Mouse (Mus musculus): Measurements from ENCODE around the gene Myo15.

DNA sequence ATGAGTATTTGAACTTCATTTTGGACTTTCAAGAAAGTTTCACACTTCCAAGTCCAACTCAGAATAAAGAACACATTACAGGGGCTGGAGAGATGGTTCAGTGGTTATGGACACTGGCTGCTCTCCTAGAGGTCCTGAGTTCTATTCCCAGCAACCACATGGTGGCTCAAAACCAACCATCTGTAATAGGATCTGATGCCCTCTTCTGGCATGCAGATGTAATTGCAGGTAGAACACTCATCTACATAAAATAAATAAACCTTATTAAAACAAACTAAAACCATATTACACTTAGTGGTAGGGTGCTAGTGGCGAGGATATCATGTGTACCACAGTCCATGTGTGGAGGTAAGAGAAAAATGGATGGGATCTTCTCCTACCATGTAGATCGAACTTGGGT is 43.4 kb downstream of the Myo15 start:
- no peak for TF ChIP-seq CTCF (IDR thresholded peaks at IDR 0.05; ENCODE audit: control insufficient read depth, insufficient read depth, insufficient replicate concordance, low read depth, low read length)
- no peak for TF ChIP-seq POLR2A (IDR thresholded peaks at IDR 0.05; ENCODE audit: control insufficient read depth, low read depth, low read length)

Measured in testis, adult 2 months (tissue).